Mouse (Mus musculus) small intestine, adult 2 months (tissue): ENCODE results near the gene Foxq1.

Experiments used
- CTCF ChIP-seq: fragments of 200-500 bp; IDR thresholded peaks from 2 replicates; pipeline ENCODE4 v1.5.1; 2012; ENCODE audit warnings: low read depth, mild to moderate bottlenecking, control low read depth, inconsistent platforms, low read length, moderate library complexity, mixed read lengths; ENCODE audit not compliant: insufficient replicate concordance, insufficient read length; ENCODE audit errors: extremely low read depth
- POLR2A ChIP-seq: fragments of 200-500 bp; IDR thresholded peaks from 2 replicates; pipeline ENCODE4 v1.6.1; 2012; ENCODE audit warnings: low read depth, mild to moderate bottlenecking, control low read depth, inconsistent platforms, low read length, moderate library complexity

DNA sequence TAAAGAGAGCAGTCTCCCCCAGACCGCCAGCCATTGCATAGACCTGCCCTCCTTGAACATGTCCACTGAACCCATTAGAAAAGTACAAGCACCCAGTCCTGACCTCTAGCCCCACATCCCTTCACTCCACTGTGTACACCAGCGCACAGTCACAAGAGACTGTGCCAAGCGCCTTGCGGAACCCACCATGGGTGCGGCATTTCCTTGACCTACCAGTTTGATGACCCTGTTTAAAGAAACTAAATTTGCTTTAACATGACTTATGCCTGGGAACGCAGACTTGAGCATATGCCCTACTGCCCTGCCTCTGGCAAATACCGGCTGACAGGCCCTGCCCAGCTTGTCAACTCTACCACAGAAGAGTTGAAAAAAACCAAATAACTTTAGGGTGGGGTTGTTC is 40.7 kb upstream of the Foxq1 start:
- TF ChIP-seq CTCF: no peak
- no peak for TF ChIP-seq POLR2A
